Mouse (Mus musculus): ENCODE data around the gene Sectm1b. TPM values are rescaled to one million over a fixed set of nuclear protein-coding genes. Genes with fewer than 3 reads are reported as not detected.
"Not testable (repeated sequence)": the region's sequence is repeated elsewhere in the genome, so short reads cannot be mapped to it uniquely, and the experiment has no call there.

Sectm1b gene
- polyA plus RNA-seq, 1 experiment from 2014 or later, result not detected

DNA sequence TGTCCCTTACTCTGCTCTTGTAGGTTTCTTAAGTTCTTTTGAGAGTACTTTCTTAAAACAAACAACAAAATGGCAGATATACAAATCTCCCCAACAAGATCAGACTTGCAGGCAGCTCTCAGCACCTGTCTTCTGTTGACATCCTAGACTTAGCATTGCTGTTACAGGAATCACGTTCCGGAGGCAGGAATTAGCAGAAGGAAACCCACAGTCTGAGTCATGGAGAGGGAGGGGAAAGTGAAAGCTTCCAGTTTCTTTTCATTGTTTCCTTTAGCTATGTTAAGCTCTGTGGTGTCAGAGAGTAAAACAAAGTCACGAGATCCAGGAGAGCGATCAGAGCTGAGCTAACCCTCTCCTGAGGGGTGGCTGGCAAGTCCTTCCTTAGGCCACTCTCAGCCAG is 27.6 kb upstream of the Sectm1b start:
- H3K9me3 ChIP-seq, result no peaks in the 10 kb centered on the region
- H3K27me3 ChIP-seq, result no peaks in the 10 kb centered on the region
- 71% methylated on average over 4 of the region's 4 CpGs for WGBS
- no peak overlapping the region for H3K4me2 ChIP-seq
- no peak overlapping the region for H3K4me3 ChIP-seq
- ATAC-seq (ENCODE audit: low FRiP score, low read depth), result no peak
- no peak overlapping the region for H3K27ac ChIP-seq (replicated peaks)
- H3K4me1 ChIP-seq (replicated peaks), result no peaks in the 10 kb centered on the region
- H3K36me3 ChIP-seq, result no peaks in the 10 kb centered on the region
- no peak overlapping the region for H3K9ac ChIP-seq

DNA sequence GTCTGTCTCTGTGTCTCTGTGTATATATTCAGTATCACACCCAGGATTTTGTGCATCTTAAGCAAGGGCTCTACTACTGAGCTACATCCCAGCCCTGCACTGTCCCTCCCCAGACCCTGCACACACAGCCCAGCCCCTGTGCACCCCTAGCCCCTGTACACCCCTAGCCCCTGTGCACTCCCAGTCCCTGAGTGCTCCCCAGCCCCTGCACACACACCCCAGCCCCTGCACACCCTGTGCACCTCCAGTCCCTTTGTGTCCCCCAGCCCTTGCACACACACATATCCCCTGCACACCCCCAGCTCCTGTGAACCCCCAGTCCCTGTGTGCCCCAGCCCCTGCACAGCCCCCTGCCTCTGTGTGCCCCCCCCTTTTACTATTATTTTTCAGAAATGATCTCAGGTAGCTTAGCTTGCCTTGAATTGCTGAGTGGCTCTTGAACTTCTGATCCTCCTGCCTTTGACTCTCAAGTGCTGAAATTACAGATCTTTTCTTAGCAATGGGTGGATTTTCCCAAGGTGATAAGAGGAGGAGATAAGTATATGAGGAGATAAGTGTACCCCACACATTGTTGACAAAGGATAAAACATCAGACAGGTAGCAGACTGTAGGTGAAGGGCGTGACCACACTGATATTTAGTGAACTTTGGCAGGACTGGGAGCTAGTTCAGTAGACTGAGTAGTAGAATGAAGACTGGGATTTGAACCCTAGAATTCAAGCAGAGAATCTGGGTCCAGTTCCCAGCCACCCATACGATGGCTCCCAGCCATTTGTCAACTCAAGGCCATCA is 26.6 kb upstream of the Sectm1b start:
- Histone ChIP-seq H3K27ac (replicated peaks) (no peak overlapping the region), H3K4me2 (no peak overlapping the region), H3K9ac (no peak overlapping the region), H3K27me3 (no peaks in the 10 kb centered on the region), H3K36me3 (no peaks in the 10 kb centered on the region), H3K9me3 (no peaks in the 10 kb centered on the region), H3K4me3 (no peak overlapping the region), H3K4me1 (replicated peaks) (no peaks in the 10 kb centered on the region)
- WGBS, result 90% methylated on average over 2 of the region's 2 CpGs
- no peak for ATAC-seq (ENCODE audit: low FRiP score, low read depth)

DNA sequence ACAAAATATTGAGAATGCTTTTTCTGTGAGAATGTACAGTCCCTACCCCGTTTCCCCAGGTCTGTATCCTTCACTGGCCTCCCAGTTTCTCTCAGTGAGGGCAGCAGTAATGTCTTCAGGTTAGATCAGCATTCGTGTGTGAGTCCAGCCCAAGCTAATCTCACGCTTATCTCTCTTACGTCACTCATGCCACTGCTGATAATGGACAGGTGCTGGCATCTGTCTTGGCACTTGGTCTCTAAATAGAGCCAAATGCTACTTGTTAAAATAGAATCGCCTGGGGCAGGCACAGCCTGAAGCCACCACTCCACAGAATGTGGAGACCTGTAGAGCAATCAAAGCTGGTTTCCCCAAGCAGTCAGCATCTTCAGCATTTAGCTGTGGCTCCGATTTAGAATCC is 25.6 kb upstream of the Sectm1b start:
- Histone ChIP-seq H3K36me3 (no peaks in the 10 kb centered on the region), H3K27ac (replicated peaks) (no peak overlapping the region), H3K9ac (no peak overlapping the region), H3K9me3 (no peaks in the 10 kb centered on the region), H3K27me3 (no peaks in the 10 kb centered on the region), H3K4me2 (no peak overlapping the region), H3K4me3 (no peak overlapping the region), H3K4me1 (replicated peaks) (no peaks in the 10 kb centered on the region)
- 82% methylated on average over 6 of the region's 6 CpGs for WGBS
- ATAC-seq (ENCODE audit: low FRiP score, low read depth), result no peak

DNA sequence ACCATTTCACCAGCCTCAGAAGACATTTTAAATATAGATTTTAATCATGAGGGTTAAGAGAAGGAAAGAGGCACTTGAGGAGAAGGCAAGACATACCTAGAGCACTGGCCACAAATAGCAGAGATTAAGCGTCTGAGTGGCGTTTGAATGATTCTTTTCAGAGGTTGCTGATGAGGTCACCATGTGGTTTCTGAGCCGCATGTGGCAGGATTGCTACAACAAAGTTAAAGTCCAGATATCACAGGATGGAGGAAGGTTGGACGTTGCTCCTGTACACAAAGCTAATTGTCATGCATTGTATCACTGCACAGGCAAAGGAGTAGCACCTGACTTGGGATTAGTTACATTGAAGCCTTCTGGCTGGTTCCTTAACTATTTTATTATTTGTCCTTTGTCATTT is 22.9 kb upstream of the Sectm1b start:
- Histone ChIP-seq H3K9ac (no peak overlapping the region), H3K4me3 (no peak overlapping the region), H3K4me2 (no peak overlapping the region), H3K4me1 (replicated peaks) (no peaks in the 10 kb centered on the region), H3K9me3 (no peaks in the 10 kb centered on the region), H3K27ac (replicated peaks) (no peak overlapping the region), H3K27me3 (no peaks in the 10 kb centered on the region), H3K36me3 (no peaks in the 10 kb centered on the region)
- 71% methylated on average over 4 of the region's 4 CpGs for WGBS
- ATAC-seq (ENCODE audit: low FRiP score, low read depth), result no peak

DNA sequence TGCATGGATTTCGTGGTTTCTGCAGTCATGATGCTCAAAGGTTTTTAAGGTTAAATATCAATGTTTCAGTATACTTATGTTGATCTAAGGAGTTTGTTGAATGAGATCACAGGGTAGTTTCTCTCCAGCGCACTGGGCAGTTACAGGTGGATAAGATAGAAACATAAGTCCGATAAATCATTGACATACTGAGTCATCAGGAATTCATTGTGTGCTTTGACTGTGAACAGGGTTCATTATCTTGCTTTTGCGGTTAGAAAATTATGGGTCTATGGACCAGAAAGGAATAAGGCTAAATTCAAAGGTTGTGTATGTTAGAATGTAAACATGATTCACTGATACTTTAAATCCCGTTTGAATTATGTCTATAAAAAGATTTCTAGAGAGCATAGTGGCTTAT is 21.8 kb upstream of the Sectm1b start:
- Histone ChIP-seq H3K4me2 (no peak overlapping the region), H3K36me3 (no peaks in the 10 kb centered on the region), H3K4me1 (replicated peaks) (no peaks in the 10 kb centered on the region), H3K9me3 (no peaks in the 10 kb centered on the region), H3K9ac (no peak overlapping the region), H3K27ac (replicated peaks) (no peak overlapping the region), H3K4me3 (no peak overlapping the region), H3K27me3 (no peaks in the 10 kb centered on the region)
- 82% methylated on average over 5 of the region's 5 CpGs for WGBS
- ATAC-seq (ENCODE audit: low FRiP score, low read depth), result no peak

DNA sequence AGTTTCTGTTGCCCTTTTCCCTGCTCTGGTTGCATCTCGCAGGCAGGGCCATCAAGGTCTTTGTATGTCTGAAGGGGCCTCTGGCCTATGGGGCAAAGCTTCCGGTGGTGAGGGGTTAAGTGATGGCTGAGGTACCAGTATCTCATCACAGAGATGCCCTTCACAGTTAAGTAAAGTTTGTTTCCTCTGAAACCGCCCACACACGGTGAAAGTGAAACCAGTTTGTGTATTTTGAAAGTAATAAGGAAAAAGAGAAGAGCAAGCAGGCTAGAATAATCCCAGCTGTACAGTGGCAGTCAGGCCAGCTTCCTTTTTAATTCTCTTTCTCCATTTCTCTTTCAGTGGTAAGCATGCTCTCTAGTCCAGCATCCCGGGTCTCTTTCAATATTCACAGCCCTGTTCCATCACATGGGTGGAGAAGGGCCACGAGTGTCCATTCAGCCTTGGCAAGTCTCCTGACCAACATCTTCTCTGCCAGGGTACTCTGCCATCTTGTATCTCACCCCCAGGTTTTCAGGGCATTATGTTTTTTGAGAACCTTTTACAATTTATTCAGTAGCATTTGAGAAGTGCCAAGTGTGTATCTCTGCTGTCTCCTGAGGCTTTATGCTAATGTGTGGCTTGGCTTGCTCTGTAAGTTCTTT is 19.6 kb upstream of the Sectm1b start:
- no peak overlapping the region for H3K4me3 ChIP-seq
- H3K36me3 ChIP-seq, result no peaks in the 10 kb centered on the region
- H3K9me3 ChIP-seq, result no peaks in the 10 kb centered on the region
- no peak for ATAC-seq (ENCODE audit: low FRiP score, low read depth)
- no peaks in the 10 kb centered on the region for H3K4me1 ChIP-seq (replicated peaks)
- no peak overlapping the region for H3K4me2 ChIP-seq
- no peak overlapping the region for H3K27ac ChIP-seq (replicated peaks)
- WGBS, result 83% methylated on average over 6 of the region's 6 CpGs
- no peak overlapping the region for H3K9ac ChIP-seq
- H3K27me3 ChIP-seq, result no peaks in the 10 kb centered on the region

DNA sequence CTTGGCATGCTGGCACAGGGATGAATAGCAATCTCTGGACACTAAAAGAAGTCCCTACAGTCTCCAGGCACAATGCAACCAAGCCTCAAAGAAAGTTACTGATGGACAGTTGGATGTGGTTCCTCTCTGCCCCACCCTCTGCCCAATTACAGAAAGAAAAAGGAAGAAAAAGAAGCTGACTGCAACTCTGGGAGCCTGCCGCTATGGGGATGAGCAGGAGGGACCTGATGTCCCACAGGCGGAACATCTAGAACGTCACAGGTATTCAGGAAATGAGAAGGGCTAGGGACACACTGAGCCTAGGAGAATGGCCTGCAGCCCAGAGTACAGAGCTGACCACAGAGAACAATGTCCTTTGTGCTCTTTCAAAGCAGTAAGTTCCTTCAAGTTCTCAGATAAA is 18.9 kb upstream of the Sectm1b start:
- Histone ChIP-seq H3K9me3 (no peaks in the 10 kb centered on the region), H3K4me1 (replicated peaks) (no peaks in the 10 kb centered on the region), H3K4me2 (no peak overlapping the region), H3K4me3 (no peak overlapping the region), H3K36me3 (no peaks in the 10 kb centered on the region), H3K27ac (replicated peaks) (no peak overlapping the region), H3K9ac (no peak overlapping the region), H3K27me3 (no peaks in the 10 kb centered on the region)
- ATAC-seq (ENCODE audit: low FRiP score, low read depth), result no peak
- 82% methylated on average over 3 of the region's 3 CpGs for WGBS

DNA sequence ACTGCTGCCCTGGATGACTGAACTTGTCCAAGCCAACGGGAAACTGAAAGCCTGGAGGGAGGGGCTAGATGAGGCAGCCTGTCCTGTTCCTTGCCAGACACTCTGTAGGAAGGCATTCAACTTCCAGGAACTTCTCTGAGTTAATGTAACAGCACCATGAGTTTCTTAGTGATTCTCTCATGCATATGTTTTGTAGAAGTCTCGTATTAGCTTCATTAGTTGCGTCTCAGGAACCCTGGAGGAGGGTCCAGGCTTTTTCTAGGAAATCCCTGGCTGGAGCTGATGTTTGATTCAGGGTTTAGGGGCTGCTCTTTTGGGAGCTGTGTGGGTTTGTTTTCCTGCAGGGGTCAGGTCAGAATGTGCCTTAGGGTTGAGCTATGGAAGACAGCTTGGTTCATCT is 17.8 kb upstream of the Sectm1b start, which contains the start of gene Sectm1a:
Gene Sectm1a, minus strand, starts transcription at position 101 of the 400 bp plus-strand sequence.
- ATAC-seq (ENCODE audit: low FRiP score, low read depth), result no peak
- Histone ChIP-seq H3K4me2 (no peak within 1 kb of the TSS), H3K36me3 (no peaks in the 10 kb centered on the region), H3K4me1 (replicated peaks) (no peaks in the 10 kb centered on the region), H3K9me3 (no peaks in the 10 kb centered on the region), H3K27me3 (no peaks in the 10 kb centered on the region), H3K9ac (no peak within 1 kb of the TSS), H3K4me3 (no peak within 1 kb of the TSS), H3K27ac (replicated peaks) (no peak within 1 kb of the TSS)
- WGBS, result 84% methylated on average over 3 of the region's 3 CpGs

DNA sequence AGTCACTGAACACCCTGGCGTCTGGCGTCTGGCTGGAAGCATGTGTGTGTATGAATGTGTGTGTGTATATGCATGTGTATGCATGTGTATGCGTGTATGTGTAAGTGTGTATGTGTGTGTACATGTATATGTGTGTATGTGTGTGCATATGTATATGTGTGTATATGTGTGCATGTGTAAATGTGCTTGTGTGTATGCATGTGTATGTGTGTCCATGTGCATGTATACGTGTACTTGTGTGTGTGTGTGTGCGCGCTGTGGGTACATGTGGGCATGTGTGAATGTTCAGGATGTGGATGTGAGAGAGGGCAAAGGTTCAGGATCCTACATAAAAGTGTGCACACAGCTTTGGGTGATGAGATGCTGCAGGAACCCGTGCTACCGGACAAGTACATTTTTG is 17.0 kb upstream of the Sectm1b start:
- ATAC-seq (ENCODE audit: low FRiP score, low read depth), result no peak
- Histone ChIP-seq H3K36me3 (no peaks in the 10 kb centered on the region), H3K4me3 (no peak overlapping the region), H3K27ac (replicated peaks) (no peak overlapping the region), H3K4me2 (no peak overlapping the region), H3K27me3 (no peaks in the 10 kb centered on the region), H3K9me3 (no peaks in the 10 kb centered on the region), H3K9ac (no peak overlapping the region), H3K4me1 (replicated peaks) (no peaks in the 10 kb centered on the region)
- 95% methylated on average over 8 of the region's 8 CpGs for WGBS

DNA sequence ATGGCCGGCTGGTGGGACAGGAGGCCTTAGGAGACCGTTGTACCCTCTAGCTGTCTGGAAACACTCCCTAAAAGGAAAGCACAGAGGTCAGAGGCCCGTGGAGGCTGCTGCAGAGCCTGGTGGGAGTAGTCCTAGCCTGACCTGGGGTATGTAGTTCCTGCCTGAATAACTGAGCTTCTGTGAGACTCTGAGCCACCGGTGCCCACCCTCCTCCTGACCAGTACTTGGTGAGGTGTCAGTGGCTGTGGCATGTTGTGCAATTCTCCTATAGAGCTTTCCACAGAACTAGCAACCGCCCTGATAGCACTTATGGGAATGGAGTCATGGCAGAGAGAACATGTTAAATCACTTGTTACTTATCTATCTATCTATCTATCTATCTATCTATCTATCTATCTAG is 12.3 kb upstream of the Sectm1b start:
- no peak for ATAC-seq (ENCODE audit: low FRiP score, low read depth)
- WGBS, result 77% methylated on average over 5 of the region's 5 CpGs

DNA sequence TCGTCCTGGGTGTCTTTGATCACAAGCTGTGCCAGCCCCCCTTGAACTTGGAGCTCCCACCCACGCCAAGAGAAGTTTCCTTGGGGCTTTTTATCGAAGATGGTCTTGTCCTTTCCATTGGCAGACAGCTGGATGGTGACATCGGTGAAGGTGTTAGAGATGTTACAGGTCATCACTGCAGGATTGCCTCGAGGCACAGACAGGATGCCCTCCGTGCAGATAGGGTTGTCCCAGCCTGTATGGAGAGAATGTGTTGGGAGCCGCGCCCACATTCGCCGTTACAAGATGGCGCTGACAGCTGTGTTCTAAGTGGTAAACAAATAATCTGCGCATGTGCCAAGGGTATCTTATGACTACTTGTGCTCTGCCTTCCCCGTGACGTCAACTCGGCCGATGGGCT is 6.3 kb upstream of the Sectm1b start:
- H3K9me3 ChIP-seq; ATAC-seq (ENCODE audit: low FRiP score, low read depth); H3K9ac ChIP-seq; H3K4me2 ChIP-seq; H3K27ac ChIP-seq (replicated peaks); H3K4me3 ChIP-seq; H3K4me1 ChIP-seq (replicated peaks); H3K36me3 ChIP-seq; H3K27me3 ChIP-seq: not testable (repeated sequence)
- 93% methylated on average over 12 of the region's 16 CpGs for WGBS

More for the DNA sequence above, 12.3 kb upstream of the Sectm1b start:
- Histone ChIP-seq H3K4me3 (no peak overlapping the region), H3K9me3 (no peaks in the 10 kb centered on the region), H3K27me3 (no peaks in the 10 kb centered on the region), H3K4me1 (replicated peaks) (no peaks in the 10 kb centered on the region), H3K36me3 (no peaks in the 10 kb centered on the region), H3K4me2 (no peak overlapping the region), H3K9ac (no peak overlapping the region), H3K27ac (replicated peaks) (no peak overlapping the region)

DNA sequence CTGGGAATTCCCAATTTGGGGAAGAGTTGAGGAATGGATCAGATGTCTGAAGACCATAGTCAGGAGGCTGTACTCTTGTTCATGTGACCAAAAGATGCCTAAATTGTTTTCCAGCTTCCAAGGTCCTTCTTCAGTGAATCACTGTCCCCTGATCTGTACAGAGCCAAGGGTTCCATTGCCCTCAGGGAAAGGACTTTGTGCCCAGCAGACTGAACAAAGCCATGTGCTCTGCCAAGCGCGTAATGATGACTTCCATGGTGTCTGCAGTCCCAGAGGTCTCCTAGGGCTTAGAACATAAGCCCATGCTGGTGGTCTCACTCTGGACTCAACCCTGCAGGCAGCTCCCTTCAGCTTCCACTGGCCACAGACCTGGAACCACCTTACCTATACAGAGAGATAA is 4.5 kb upstream of the Sectm1b start:
- no peak overlapping the region for H3K4me2 ChIP-seq
- H3K27me3 ChIP-seq, result no peaks in the 10 kb centered on the region
- no peak overlapping the region for H3K27ac ChIP-seq (replicated peaks)
- no peak overlapping the region for H3K9ac ChIP-seq
- H3K36me3 ChIP-seq, result no peaks in the 10 kb centered on the region
- H3K9me3 ChIP-seq, result no peaks in the 10 kb centered on the region
- WGBS, result 94% methylated on average over 2 of the region's 2 CpGs
- no peak for ATAC-seq (ENCODE audit: low FRiP score, low read depth)
- no peaks in the 10 kb centered on the region for H3K4me1 ChIP-seq (replicated peaks)
- no peak overlapping the region for H3K4me3 ChIP-seq

Measured in hindbrain, embryonic 15.5 days (tissue).